Mouse (Mus musculus) liver, embryonic 14.5 days (tissue): Measurements from ENCODE around the gene Gpr84.

Experiments
- CTCF ChIP-seq: IDR thresholded peaks from 2 replicates; pipeline ENCODE4 v1.5.1; 2016; ENCODE audit warnings: antibody characterized with exemption, low read depth, control low read depth
- EP300 ChIP-seq: IDR thresholded peaks from 2 replicates; pipeline ENCODE4 v1.6.1; 2016; ENCODE audit warnings: antibody characterized with exemption, low read depth

DNA sequence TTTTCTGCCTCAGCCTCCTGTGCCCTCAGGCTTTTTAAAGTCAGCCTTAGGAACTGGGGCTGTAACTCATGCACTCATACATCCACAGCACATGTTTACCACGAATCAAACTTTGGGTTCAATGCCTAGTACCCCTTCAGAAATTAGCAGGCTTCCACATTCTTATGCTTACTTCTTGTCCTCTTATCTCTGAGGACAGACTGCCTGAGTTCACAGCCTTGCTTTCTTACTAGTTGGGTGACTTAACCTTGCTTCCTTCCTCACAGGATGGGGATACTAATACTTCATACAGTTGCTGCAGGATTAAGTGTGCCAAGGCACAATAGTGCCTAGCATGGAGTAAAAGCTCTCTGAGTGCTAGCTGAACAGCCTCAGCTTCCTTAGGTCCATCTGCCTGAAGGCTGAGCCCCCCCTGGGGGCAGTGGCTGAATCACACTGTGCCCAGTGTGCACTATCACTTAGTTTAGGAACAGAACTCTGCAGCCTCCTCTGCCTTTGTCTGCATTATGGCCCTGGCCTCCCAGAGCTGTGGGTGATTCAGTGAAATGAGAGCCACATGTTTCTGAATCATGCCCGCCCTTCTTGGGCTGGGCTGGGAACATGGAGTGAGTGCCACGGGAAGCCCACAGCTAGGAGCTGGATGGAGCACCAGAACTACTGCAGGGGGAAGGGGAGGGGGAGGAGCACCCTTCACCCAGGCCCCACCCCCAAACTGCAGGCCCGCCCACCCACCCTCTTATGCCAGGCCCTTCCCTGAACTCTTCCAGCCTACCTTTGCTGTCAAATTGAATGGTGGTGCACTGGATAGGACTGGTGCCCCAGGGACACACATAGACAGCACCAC, 48.1 kb upstream of the Gpr84 start:
- TF ChIP-seq CTCF (no peak), EP300 (no peak)
